Mouse (Mus musculus) neural tube, embryonic 13.5 days (tissue): ENCODE results near the gene Kank1. TPM values are rescaled to one million over a fixed set of nuclear protein-coding genes. Genes with fewer than 3 reads are reported as not detected.
A peak's percentile ranks its signal among the peaks of the same experiment; 100 is the strongest.

Source experiments
- ATAC-seq: fragments of 200-750 bp; cut with Nextera tagmentation; 2 replicates; pipeline ENCODE4 v1.8.0; 2017; ENCODE audit warnings: low read depth, mild to moderate bottlenecking, moderate TSS enrichment, moderate library complexity
- H3K27ac ChIP-seq: fragments of 300-500 bp; sonication (generic); replicated peaks from 2 replicates; pipeline ENCODE4 v1.5.1; 2015; ENCODE audit warnings: moderate library complexity, mild to moderate bottlenecking, inconsistent platforms
- H3K27me3 ChIP-seq: fragments of 300-500 bp; sonication (generic); 2 replicates; pipeline ENCODE4 v1.6.1; 2015; ENCODE audit warnings: mild to moderate bottlenecking, inconsistent platforms
- H3K36me3 ChIP-seq: fragments of 300-500 bp; sonication (generic); 2 replicates; pipeline ENCODE4 v1.6.1; 2015; ENCODE audit warnings: mild to moderate bottlenecking, inconsistent platforms
- H3K4me1 ChIP-seq: fragments of 300-500 bp; sonication (generic); replicated peaks from 2 replicates; pipeline ENCODE4 v1.6.1; 2015; ENCODE audit warnings: inconsistent platforms
- H3K4me2 ChIP-seq: fragments of 300-500 bp; sonication (generic); 2 replicates; pipeline ENCODE4 v1.6.1; 2015; ENCODE audit warnings: inconsistent platforms, mild to moderate bottlenecking, moderate library complexity
- H3K4me3 ChIP-seq: fragments of 300-500 bp; sonication (generic); 2 replicates; pipeline ENCODE4 v1.5.1; 2015; ENCODE audit warnings: mild to moderate bottlenecking, inconsistent platforms
- H3K9ac ChIP-seq: fragments of 300-500 bp; sonication (generic); 2 replicates; pipeline ENCODE4 v1.6.1; 2015; ENCODE audit warnings: moderate library complexity, mild to moderate bottlenecking, inconsistent platforms
- H3K9me3 ChIP-seq: fragments of 300-500 bp; sonication (generic); 2 replicates; pipeline ENCODE4 v1.6.1; 2016; ENCODE audit warnings: inconsistent platforms
- WGBS: fragments of 180-500 bp; shearing (Covaris S2); methylation state at CpG from one replicate; pipeline ENCODE4 v1.1.7; 2015; 5-methylcytosine and 5-hydroxymethylcytosine counted together
- polyA plus RNA-seq: library from polyadenylated mRNA; unstranded; fragments of >200 nt; fragmentation: Nextera tagmentation; extraction: Ambion mirVana; gene quantifications from 2 replicates; pipeline ENCODE4 v1.2.1, GENCODE M21; 2015

Gene Kank1
- polyA plus RNA-seq, 1 experiment from 2014 or later = 10.3 TPM

DNA sequence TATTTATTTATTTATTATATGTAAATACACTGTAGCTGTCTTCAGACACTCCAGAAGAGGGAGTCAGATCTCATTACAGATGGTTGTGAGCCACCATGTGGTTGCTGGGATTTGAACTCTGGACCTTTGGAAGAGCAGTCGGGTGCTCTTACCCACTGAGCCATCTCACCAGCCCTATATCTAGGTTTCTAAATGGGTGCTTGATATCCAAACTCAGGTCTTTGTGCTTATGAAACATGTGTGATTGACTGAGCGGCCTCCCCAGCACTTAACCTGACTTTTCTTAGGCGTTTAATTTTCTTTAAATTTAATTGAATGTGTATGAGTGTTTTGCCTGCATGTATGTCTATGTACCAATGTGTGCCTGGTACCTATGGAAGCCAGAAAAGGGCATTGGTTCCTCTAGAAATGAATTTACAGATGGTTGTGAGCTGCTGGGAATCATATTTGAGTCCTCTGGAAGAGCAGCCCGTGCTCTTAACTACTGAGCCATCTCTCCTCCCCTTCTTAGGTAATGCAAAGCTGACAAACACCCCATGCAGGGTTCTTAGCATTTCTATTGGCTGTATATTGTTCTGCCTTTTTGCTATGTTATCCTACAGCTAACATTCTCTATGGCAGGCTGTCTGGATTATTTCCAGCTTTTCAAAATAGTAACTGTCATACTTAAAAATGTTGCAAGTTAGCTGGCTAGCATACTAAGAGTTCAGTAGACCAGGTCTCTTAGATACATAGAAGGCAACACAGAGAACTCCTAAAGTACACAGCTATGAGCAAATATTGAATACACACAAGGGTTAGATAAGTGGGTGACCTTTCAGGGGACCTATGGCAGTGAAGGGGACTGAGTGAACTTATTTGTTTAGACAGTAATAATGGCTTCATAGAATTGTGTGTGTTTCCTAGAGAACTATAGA is 6.5 kb upstream of the Kank1 start:
- WGBS = 75% methylated on average over 4 of the region's 4 CpGs
- Histone ChIP-seq H3K4me2 (no peak overlapping the region), H3K9me3 (no peaks in the 10 kb centered on the region), H3K4me3 (no peak overlapping the region), H3K9ac (no peak overlapping the region), H3K4me1 (no peaks in the 10 kb centered on the region), H3K27ac (no peak overlapping the region), H3K27me3 (peaks cover 10% of the 10 kb centered on the region), H3K36me3 (no peaks in the 10 kb centered on the region)
- ATAC-seq = no peak

GRCm38 (mm10) chr19:25230975-25231334 is 5.8 kb upstream of the Kank1 start:
- no peaks in the 10 kb centered on the region for H3K36me3 ChIP-seq
- 30% methylated on average over 4 of the region's 4 CpGs for WGBS

GRCm38 (mm10) chr19:25232032-25232431 is 4.7 kb upstream of the Kank1 start:
- no peak overlapping the region for H3K9ac ChIP-seq
- peaks cover 6% of the 10 kb centered on the region; the same call in 1 of the 2 replicates for H3K4me1 ChIP-seq
- no peak overlapping the region for H3K4me3 ChIP-seq
- H3K9me3 ChIP-seq = no peaks in the 10 kb centered on the region
- ATAC-seq = no peak
- H3K36me3 ChIP-seq = no peaks in the 10 kb centered on the region
- no peak overlapping the region for H3K4me2 ChIP-seq
- WGBS = 61% methylated on average over 10 of the region's 10 CpGs
- peaks cover 20% of the 10 kb centered on the region for H3K27me3 ChIP-seq
- H3K27ac ChIP-seq = no peak overlapping the region

More at GRCm38 (mm10) chr19:25230975-25231334, 5.8 kb upstream of the Kank1 start:
- H3K4me3 ChIP-seq = no peak overlapping the region
- peaks cover 14% of the 10 kb centered on the region for H3K27me3 ChIP-seq
- no peaks in the 10 kb centered on the region for H3K9me3 ChIP-seq
- no peak overlapping the region for H3K27ac ChIP-seq
- no peaks in the 10 kb centered on the region for H3K4me1 ChIP-seq
- H3K9ac ChIP-seq = no peak overlapping the region
- H3K4me2 ChIP-seq = no peak overlapping the region
- ATAC-seq = no peak

- H3K27me3 ChIP-seq = peaks cover 42% of the 10 kb centered on the region
- H3K9ac ChIP-seq = peak overlapping the region; percentile 78
- H3K4me2 ChIP-seq = peak overlapping the region; percentile 99
- H3K27ac ChIP-seq = peak overlapping the region; percentile 43
- peaks cover 24% of the 10 kb centered on the region for H3K4me1 ChIP-seq
- H3K4me3 ChIP-seq = peak overlapping the region; percentile 76
- H3K9me3 ChIP-seq = no peaks in the 10 kb centered on the region
- ATAC-seq = no peak; the same call in 1 of the 2 replicates
- under 1% methylated on average over 35 of the region's 35 CpGs for WGBS
- H3K36me3 ChIP-seq = no peaks in the 10 kb centered on the region
Observed at GRCm38 (mm10) chr19:25237492-25238040, 791 bp downstream of the Kank1 start.

DNA sequence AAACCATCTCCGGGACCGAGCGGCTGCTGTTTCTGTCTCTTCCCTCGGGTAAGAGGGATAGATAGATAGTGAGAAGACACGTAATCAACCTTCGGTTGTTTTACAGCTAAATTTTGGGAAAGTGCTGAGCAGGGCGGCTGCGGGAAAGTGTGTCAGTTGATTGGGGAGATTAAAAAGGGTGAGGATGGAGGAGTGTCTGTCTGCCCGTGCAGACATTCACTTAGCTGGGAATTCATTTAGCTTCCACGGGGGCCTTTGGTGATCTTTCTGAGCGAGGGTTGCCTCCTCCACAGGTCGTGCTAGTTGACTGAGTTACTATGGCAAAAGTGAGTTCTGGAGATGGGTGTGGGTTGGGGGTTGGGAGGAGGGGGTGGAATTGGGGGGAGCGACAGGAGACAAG is 1.3 kb downstream of the Kank1 start:
- H3K4me3 ChIP-seq = peak overlapping the region; percentile 76
- no peak overlapping the region; the same call in 1 of the 2 replicates for H3K27ac ChIP-seq
- WGBS = 5% methylated on average over 13 of the region's 13 CpGs
- H3K9ac ChIP-seq = peak overlapping the region; percentile 78; the same call in 1 of the 2 replicates
- H3K9me3 ChIP-seq = no peaks in the 10 kb centered on the region
- peak overlapping the region; percentile 99 for H3K4me2 ChIP-seq
- ATAC-seq = no peak
- H3K36me3 ChIP-seq = no peaks in the 10 kb centered on the region
- peaks cover 24% of the 10 kb centered on the region for H3K4me1 ChIP-seq
- H3K27me3 ChIP-seq = peaks cover 42% of the 10 kb centered on the region

DNA sequence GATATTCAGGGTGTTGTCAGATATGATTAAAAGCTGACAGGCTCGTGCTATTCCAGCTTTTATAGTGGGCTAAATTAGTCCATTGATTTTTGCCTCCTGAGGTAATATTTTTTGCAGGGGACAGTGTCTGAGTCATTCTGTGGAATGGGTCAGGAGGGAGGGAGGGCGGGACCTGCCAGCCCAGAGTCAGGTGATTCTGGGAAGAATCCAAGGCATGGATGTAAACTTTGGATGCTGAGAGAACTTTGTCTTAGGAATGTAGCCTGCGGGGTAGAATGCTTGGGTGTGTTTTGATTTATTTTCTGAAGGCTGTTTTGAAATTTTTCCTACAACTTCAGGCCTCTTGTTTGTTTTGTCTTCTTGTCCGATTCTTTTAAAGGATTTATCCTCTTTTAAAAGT is 6.8 kb downstream of the Kank1 start:
- Histone ChIP-seq H3K9ac (no peak overlapping the region), H3K4me3 (no peak overlapping the region), H3K27ac (no peak overlapping the region), H3K36me3 (no peaks in the 10 kb centered on the region), H3K9me3 (no peaks in the 10 kb centered on the region), H3K27me3 (peaks cover 7% of the 10 kb centered on the region), H3K4me1 (peaks cover 6% of the 10 kb centered on the region; the same call in 1 of the 2 replicates), H3K4me2 (no peak overlapping the region)
- 72% methylated on average over 4 of the region's 4 CpGs for WGBS
- no peak for ATAC-seq

GRCm38 (mm10) chr19:25246062-25246461 is 9.3 kb downstream of the Kank1 start:
- no peak for ATAC-seq
- 93% methylated on average over 8 of the region's 8 CpGs for WGBS

GRCm38 (mm10) chr19:25247858-25248552 is 11.2 kb downstream of the Kank1 start:
- Histone ChIP-seq H3K27me3 (no peaks in the 10 kb centered on the region), H3K4me3 (no peak overlapping the region), H3K4me1 (peaks cover 13% of the 10 kb centered on the region), H3K36me3 (no peaks in the 10 kb centered on the region), H3K4me2 (no peak overlapping the region), H3K9me3 (no peaks in the 10 kb centered on the region), H3K27ac (no peak overlapping the region), H3K9ac (no peak overlapping the region)
- 91% methylated on average over 14 of the region's 14 CpGs for WGBS
- no peak for ATAC-seq

More at GRCm38 (mm10) chr19:25246062-25246461, 9.3 kb downstream of the Kank1 start:
- H3K4me2 ChIP-seq = no peak overlapping the region
- H3K27ac ChIP-seq = no peak overlapping the region
- peaks cover 13% of the 10 kb centered on the region for H3K4me1 ChIP-seq
- no peaks in the 10 kb centered on the region for H3K27me3 ChIP-seq
- H3K9me3 ChIP-seq = no peaks in the 10 kb centered on the region
- H3K4me3 ChIP-seq = no peak overlapping the region
- no peaks in the 10 kb centered on the region for H3K36me3 ChIP-seq
- H3K9ac ChIP-seq = no peak overlapping the region

DNA sequence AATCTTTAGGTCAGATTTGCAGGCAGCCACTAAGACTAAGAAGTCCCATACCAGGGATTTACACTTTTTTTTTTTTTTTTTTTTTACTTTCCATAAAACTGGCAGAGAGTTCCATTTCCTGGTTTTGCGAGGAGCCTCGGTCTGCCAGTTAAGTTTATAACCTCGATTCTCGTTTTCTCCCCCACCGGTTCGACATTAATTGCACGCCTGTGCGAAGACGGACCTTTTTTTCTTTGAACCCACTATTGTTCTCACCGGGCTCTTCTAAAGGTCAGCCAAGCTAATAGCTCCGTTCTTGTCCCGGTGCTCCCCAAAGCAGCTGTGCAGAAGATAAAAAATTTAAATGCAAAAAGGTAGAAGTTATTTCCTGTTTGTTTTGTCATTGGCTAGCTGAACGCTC is 12.5 kb downstream of the Kank1 start:
- no peaks in the 10 kb centered on the region for H3K9me3 ChIP-seq
- no peak for ATAC-seq
- no peaks in the 10 kb centered on the region for H3K27me3 ChIP-seq
- H3K9ac ChIP-seq = no peak overlapping the region
- H3K4me3 ChIP-seq = no peak overlapping the region
- H3K27ac ChIP-seq = no peak overlapping the region
- no peaks in the 10 kb centered on the region for H3K36me3 ChIP-seq
- peak overlapping the region; percentile 34 for H3K4me2 ChIP-seq
- peaks cover 13% of the 10 kb centered on the region for H3K4me1 ChIP-seq
- WGBS = 17% methylated on average over 13 of the region's 13 CpGs

- Histone ChIP-seq H3K4me3 (no peak overlapping the region), H3K9me3 (no peaks in the 10 kb centered on the region), H3K36me3 (no peaks in the 10 kb centered on the region), H3K9ac (no peak overlapping the region), H3K27ac (no peak overlapping the region), H3K27me3 (no peaks in the 10 kb centered on the region), H3K4me1 (peaks cover 13% of the 10 kb centered on the region), H3K4me2 (no peak overlapping the region)
- ATAC-seq = no peak
- 85% methylated on average over 3 of the region's 3 CpGs for WGBS
Observed at GRCm38 (mm10) chr19:25251610-25252140, 14.9 kb downstream of the Kank1 start.

DNA sequence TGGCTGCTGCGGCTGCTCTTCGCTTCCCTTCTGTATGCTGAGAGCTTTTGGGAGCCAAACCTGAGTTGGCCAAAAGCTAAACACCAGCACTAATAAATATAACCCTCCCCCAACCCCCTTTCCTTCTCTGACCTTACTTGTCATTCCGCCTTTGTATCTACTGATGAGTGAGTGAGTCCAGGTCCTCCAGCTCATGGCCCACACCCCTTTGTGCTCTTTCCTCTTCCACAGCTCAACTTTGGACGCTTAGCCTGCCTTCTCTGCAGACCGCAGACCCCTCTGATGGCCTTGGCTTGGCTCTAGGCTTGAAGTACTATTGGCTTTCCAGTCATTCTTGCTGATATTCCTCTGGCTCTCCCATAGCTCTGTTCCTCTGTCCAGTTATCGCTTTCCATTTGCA is 16.4 kb downstream of the Kank1 start:
- no peak for ATAC-seq
- H3K4me3 ChIP-seq = no peak overlapping the region
- H3K4me2 ChIP-seq = no peak overlapping the region
- H3K27me3 ChIP-seq = no peaks in the 10 kb centered on the region
- no peaks in the 10 kb centered on the region for H3K36me3 ChIP-seq
- no peak overlapping the region for H3K9ac ChIP-seq
- peaks cover 13% of the 10 kb centered on the region for H3K4me1 ChIP-seq
- no peak overlapping the region for H3K27ac ChIP-seq
- WGBS = 95% methylated on average over 6 of the region's 6 CpGs
- H3K9me3 ChIP-seq = no peaks in the 10 kb centered on the region

DNA sequence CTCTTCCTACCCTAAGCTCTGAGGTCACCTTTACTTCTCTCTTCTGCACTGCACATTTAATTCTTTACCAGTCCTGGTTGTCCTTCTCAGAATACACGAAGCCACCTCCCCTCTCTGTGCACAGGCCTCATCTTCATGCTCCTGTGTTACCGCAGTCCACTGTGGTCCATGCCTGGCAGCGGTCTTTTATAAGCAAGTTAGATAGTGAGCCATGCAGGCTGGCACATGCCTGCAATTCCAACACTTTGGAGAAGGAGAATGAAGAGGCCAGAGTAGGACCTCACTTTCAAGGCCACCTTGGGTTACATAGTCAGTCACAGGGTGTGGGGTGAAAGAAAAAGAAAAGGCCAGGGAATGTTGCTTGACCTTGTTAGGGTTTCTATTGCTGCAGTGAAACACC is 16.9 kb downstream of the Kank1 start:
- no peaks in the 10 kb centered on the region for H3K9me3 ChIP-seq
- H3K27me3 ChIP-seq = no peaks in the 10 kb centered on the region
- ATAC-seq = no peak
- no peak overlapping the region for H3K27ac ChIP-seq
- H3K4me2 ChIP-seq = no peak overlapping the region
- no peaks in the 10 kb centered on the region for H3K36me3 ChIP-seq
- no peak overlapping the region for H3K4me3 ChIP-seq
- WGBS = 93% methylated on average over 3 of the region's 3 CpGs
- peaks cover 13% of the 10 kb centered on the region for H3K4me1 ChIP-seq
- H3K9ac ChIP-seq = no peak overlapping the region
